Mouse (Mus musculus) neural tube, embryonic 10.5 days (tissue): ENCODE results near the gene BC024978.

Experiments
- DNase-seq: peaks from one replicate; pipeline ENCODE4 v3.0.0-alpha.2; 2017; ENCODE audit warnings: low spot score; ENCODE audit errors: extremely low spot score

BC024978 gene

GRCm38 (mm10) chr7:27195681-27196611 is at the start of gene BC024978, which contains the start of gene Snrpa:
TSS of gene BC024978 (plus strand) at chr7:27195781.
TSS of gene Snrpa (minus strand) at chr7:27196271.
- peak; percentile 91 for DNase-seq

GRCm38 (mm10) chr7:27153205-27153764 is 42.3 kb upstream of the BC024978 start, which contains the start of gene Cyp2t4:
TSS of gene Cyp2t4 (plus strand) at chr7:27153714.
- no peak for DNase-seq

- no peak for DNase-seq
Measured at GRCm38 (mm10) chr7:27156005-27156404, 39.6 kb upstream of the BC024978 start.

- DNase-seq = no peak
Measured at GRCm38 (mm10) chr7:27158171-27158570, 37.4 kb upstream of the BC024978 start.

- DNase-seq = no peak
Measured at GRCm38 (mm10) chr7:27159256-27159655, 36.3 kb upstream of the BC024978 start.

- DNase-seq = peak; percentile 82
Measured at GRCm38 (mm10) chr7:27159882-27160281, 35.7 kb upstream of the BC024978 start.

GRCm38 (mm10) chr7:27160921-27161320 is 34.7 kb upstream of the BC024978 start:
- no peak for DNase-seq

GRCm38 (mm10) chr7:27161744-27162143 is 33.8 kb upstream of the BC024978 start:
- DNase-seq = no peak

GRCm38 (mm10) chr7:27162780-27163449 is 32.7 kb upstream of the BC024978 start:
- no peak for DNase-seq

- DNase-seq = no peak
Measured at GRCm38 (mm10) chr7:27163450-27163805, 32.2 kb upstream of the BC024978 start.

- DNase-seq = no peak
Measured at GRCm38 (mm10) chr7:27164112-27164947, 31.3 kb upstream of the BC024978 start.

GRCm38 (mm10) chr7:27165007-27165655 is 30.4 kb upstream of the BC024978 start:
- no peak for DNase-seq

GRCm38 (mm10) chr7:27165696-27166095 is 29.9 kb upstream of the BC024978 start:
- no peak for DNase-seq

- DNase-seq = no peak
Measured at GRCm38 (mm10) chr7:27166229-27166613, 29.4 kb upstream of the BC024978 start.

- peak; percentile 96 for DNase-seq
Measured at GRCm38 (mm10) chr7:27166614-27167474, 28.7 kb upstream of the BC024978 start, which contains the start of gene Egln2. TSS of gene Egln2 (minus strand) at chr7:27166802.

GRCm38 (mm10) chr7:27167475-27168094 is 28.0 kb upstream of the BC024978 start:
- DNase-seq = no peak

GRCm38 (mm10) chr7:27168371-27168770 is 27.2 kb upstream of the BC024978 start:
- no peak for DNase-seq

- DNase-seq = no peak
Measured at GRCm38 (mm10) chr7:27170981-27171380, 24.6 kb upstream of the BC024978 start.

GRCm38 (mm10) chr7:27174496-27174895 is 21.1 kb upstream of the BC024978 start:
- DNase-seq = no peak
